Comparison of ENCODE assay signal across 9 mouse cellular contexts in the genomic region with DNA sequence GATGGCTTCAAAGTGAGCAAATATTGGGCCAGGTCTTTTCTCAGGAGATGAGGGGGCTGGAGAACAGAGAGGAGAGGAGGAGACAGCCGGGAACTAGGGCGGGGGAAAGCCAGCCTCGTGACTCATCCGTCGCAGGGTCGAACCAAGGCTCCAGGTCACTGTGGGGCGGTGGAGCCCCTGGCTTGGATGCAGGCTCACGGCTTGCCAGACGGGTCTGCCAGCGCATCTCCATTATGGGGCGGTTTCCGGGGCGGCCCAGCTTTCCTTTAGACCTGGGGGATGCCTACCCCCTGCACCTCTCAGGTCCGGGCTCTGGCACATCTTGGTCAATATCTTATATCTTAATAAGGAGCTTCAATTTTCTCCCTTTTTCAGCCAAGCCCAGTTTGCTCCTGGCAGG. TPM values are rescaled to one million over a fixed set of nuclear protein-coding genes. Genes with fewer than 3 reads are reported as not detected.
DNase-seq lines count a peak whose midpoint lies in the region; ATAC-seq and TF ChIP-seq lines count a peak whose summit lies in the region.
"Had no signal": no experiment of that assay in that cellular context is flagged by ENCODE, and none has a peak within 500 bp of the region (broad histone marks: within the 10 kb centered on the region; RNA-seq: fewer than 3 reads in every experiment).

No protein-coding gene starts in this region.

- peak; percentile 39 for DNase-seq in hindbrain, embryonic 10.5 days (ENCODE audit: low spot score)
- DNase-seq in limb, embryonic 10.5 days (ENCODE audit: low spot score): peak; percentile 48
- DNase-seq in spleen, postnatal 4 days (ENCODE audit: low spot score in 2 of 2): no peak
- DNase-seq in kidney, adult 2 months: no peak
- no peak for DNase-seq in thymus, postnatal 25 days
- DNase-seq: kidney, adult 18-20 months had no signal

- TF ChIP-seq POLR2A in kidney, adult 2 months (IDR thresholded peaks at IDR 0.05; ENCODE audit: low read depth, low read length): no peak

- no peaks in the 10 kb centered on the region for H3K36me3 ChIP-seq in hindbrain, embryonic 10.5 days
- H3K36me3 ChIP-seq in hindbrain, embryonic 13.5 days: no peaks in the 10 kb centered on the region
- peaks cover 27% of the 10 kb centered on the region for H3K36me3 ChIP-seq in E14TG2a.4 (ENCODE audit: insufficient read depth, low read length)
- no peaks in the 10 kb centered on the region for H3K36me3 ChIP-seq in embryonic facial prominence, embryonic 12.5 days
- H3K36me3 ChIP-seq in limb, embryonic 10.5 days: peaks cover 7% of the 10 kb centered on the region
- no peaks in the 10 kb centered on the region for H3K36me3 ChIP-seq in kidney, adult 2 months (ENCODE audit: control insufficient read depth, insufficient read depth, low read length)

- WGBS in hindbrain, embryonic 10.5 days: 7% methylated on average over 14 of the region's 14 CpGs
- WGBS in hindbrain, embryonic 13.5 days: 8% methylated on average over 14 of the region's 14 CpGs
- WGBS in embryonic facial prominence, embryonic 12.5 days: 7% methylated on average over 14 of the region's 14 CpGs
- 5% methylated on average over 14 of the region's 14 CpGs for WGBS in limb, embryonic 10.5 days
- 51% methylated on average over 14 of the region's 14 CpGs for WGBS in kidney, adult 2 months

- H3K4me2 ChIP-seq in hindbrain, embryonic 13.5 days: no peak overlapping the region
- peak overlapping the region; percentile 95; the same call in 1 of the 2 replicates for H3K4me2 ChIP-seq in embryonic facial prominence, embryonic 12.5 days (replicated peaks)

- H3K4me3 ChIP-seq in hindbrain, embryonic 10.5 days: peak overlapping the region; percentile 59; the same call in 1 of the 2 replicates
- no peak overlapping the region for H3K4me3 ChIP-seq in hindbrain, embryonic 13.5 days
- H3K4me3 ChIP-seq in E14TG2a.4 (replicated peaks; ENCODE audit: low read length): peak overlapping the region; percentile 90
- no peak overlapping the region for H3K4me3 ChIP-seq in embryonic facial prominence, embryonic 12.5 days
- peak overlapping the region; percentile 26; the same call in 1 of the 2 replicates for H3K4me3 ChIP-seq in limb, embryonic 10.5 days
- H3K4me3 ChIP-seq in kidney, adult 2 months (ENCODE audit: insufficient read depth, low read depth, low read length): no peak overlapping the region

- H3K4me1 ChIP-seq in hindbrain, embryonic 10.5 days (replicated peaks): peaks cover 27% of the 10 kb centered on the region
- peaks cover 17% of the 10 kb centered on the region for H3K4me1 ChIP-seq in hindbrain, embryonic 13.5 days (replicated peaks)
- peaks cover 52% of the 10 kb centered on the region for H3K4me1 ChIP-seq in E14TG2a.4 (replicated peaks; ENCODE audit: low read depth, low read length)
- H3K4me1 ChIP-seq in embryonic facial prominence, embryonic 12.5 days: peaks cover 12% of the 10 kb centered on the region
- H3K4me1 ChIP-seq in limb, embryonic 10.5 days: peaks cover 21% of the 10 kb centered on the region
- no peaks in the 10 kb centered on the region for H3K4me1 ChIP-seq in kidney, adult 2 months (ENCODE audit: control insufficient read depth, insufficient read depth, low read length)

- ATAC-seq in hindbrain, embryonic 13.5 days (ENCODE audit: low FRiP score): no peak
- no peak for ATAC-seq in embryonic facial prominence, embryonic 12.5 days (ENCODE audit: insufficient number of reproducible peaks, insufficient read depth, low FRiP score, low TSS enrichment)

- no peak overlapping the region for H3K27ac ChIP-seq in hindbrain, embryonic 10.5 days
- no peak overlapping the region for H3K27ac ChIP-seq in hindbrain, embryonic 13.5 days
- no peak overlapping the region for H3K27ac ChIP-seq in embryonic facial prominence, embryonic 12.5 days
- no peak overlapping the region for H3K27ac ChIP-seq in limb, embryonic 10.5 days
- H3K27ac ChIP-seq in kidney, adult 2 months (ENCODE audit: insufficient read depth, low read depth, low read length): no peak overlapping the region

- H3K9ac ChIP-seq in hindbrain, embryonic 13.5 days: no peak overlapping the region
- no peak overlapping the region for H3K9ac ChIP-seq in embryonic facial prominence, embryonic 12.5 days

- peaks cover 5% of the 10 kb centered on the region; the same call in 1 of the 2 replicates for H3K9me3 ChIP-seq in hindbrain, embryonic 10.5 days
- H3K9me3 ChIP-seq in hindbrain, embryonic 13.5 days: no peaks in the 10 kb centered on the region
- H3K9me3 ChIP-seq in E14TG2a.4 (ENCODE audit: low read length): no peaks in the 10 kb centered on the region
- no peaks in the 10 kb centered on the region for H3K9me3 ChIP-seq in embryonic facial prominence, embryonic 12.5 days
- no peaks in the 10 kb centered on the region for H3K9me3 ChIP-seq in limb, embryonic 10.5 days (replicated peaks)

- peaks cover 24% of the 10 kb centered on the region for H3K27me3 ChIP-seq in hindbrain, embryonic 10.5 days (ENCODE audit: insufficient read depth, poor library complexity, severe bottlenecking)
- H3K27me3 ChIP-seq in hindbrain, embryonic 13.5 days: peaks cover 27% of the 10 kb centered on the region
- H3K27me3 ChIP-seq in E14TG2a.4 (ENCODE audit: insufficient read depth, low read length): peaks cover 17% of the 10 kb centered on the region
- H3K27me3 ChIP-seq in embryonic facial prominence, embryonic 12.5 days: no peaks in the 10 kb centered on the region
- H3K27me3 ChIP-seq in limb, embryonic 10.5 days (ENCODE audit: low read depth, poor library complexity, severe bottlenecking): no peaks in the 10 kb centered on the region
- no peaks in the 10 kb centered on the region for H3K27me3 ChIP-seq in kidney, adult 2 months (replicated peaks; ENCODE audit: control insufficient read depth, insufficient read depth, low read length)

- TF ChIP-seq CTCF in E14TG2a.4 (conservative IDR thresholded peaks at IDR 0.05; ENCODE audit: low read length): no peak
- TF ChIP-seq CTCF in kidney, adult 2 months (conservative IDR thresholded peaks at IDR 0.05; ENCODE audit: insufficient read depth, insufficient read length, low read depth, low read length): no peak

RNA-seq across cellular contexts. Expression of a gene that starts 0.8 kb away (rescaled TPM):
- polyA plus RNA-seq in hindbrain, embryonic 10.5 days (2016; fragmentation: Nextera tagmentation; extraction: Ambion mirVana): 16.0 and 22.1 TPM in 2 replicates
- 5.3 and 5.5 TPM in 2 replicates for polyA plus RNA-seq in hindbrain, embryonic 13.5 days (2015; fragmentation: Nextera tagmentation; extraction: Ambion mirVana)
- 25.3 and 27.5 TPM in 2 replicates for polyA plus RNA-seq in embryonic facial prominence, embryonic 12.5 days (2016; fragmentation: Nextera tagmentation; extraction: Ambion mirVana)
- polyA plus RNA-seq in limb, embryonic 10.5 days (2016; fragmentation: Nextera tagmentation; extraction: Ambion mirVana): 39.2 and 43.3 TPM in 2 replicates
- polyA plus RNA-seq in kidney, adult 2 months (2012; rRNA removed): 7.1 and 7.9 TPM in 2 replicates

RNA-seq across cellular contexts. Expression of a gene that starts 53.4 kb away (rescaled TPM):
- 26.5 and 34.0 TPM in 2 replicates for polyA plus RNA-seq in hindbrain, embryonic 10.5 days (2016; fragmentation: Nextera tagmentation; extraction: Ambion mirVana)
- polyA plus RNA-seq in hindbrain, embryonic 13.5 days (2015; fragmentation: Nextera tagmentation; extraction: Ambion mirVana): 54.0 TPM in 2 replicates
- 39.3 and 46.2 TPM in 2 replicates for polyA plus RNA-seq in embryonic facial prominence, embryonic 12.5 days (2016; fragmentation: Nextera tagmentation; extraction: Ambion mirVana)
- 22.4 and 31.1 TPM in 2 replicates for polyA plus RNA-seq in limb, embryonic 10.5 days (2016; fragmentation: Nextera tagmentation; extraction: Ambion mirVana)
- polyA plus RNA-seq in kidney, adult 2 months (2012; rRNA removed): 20.0 and 23.0 TPM in 2 replicates

Comparison
In these comparisons a context has a peak if more than half of its experiments do, and no peak if none do; other contexts are left out.
1. H3K4me3 ChIP-seq: peak in hindbrain, embryonic 10.5 days (single experiment), E14TG2a.4 (single experiment) and limb, embryonic 10.5 days (single experiment); none in hindbrain, embryonic 13.5 days (single experiment), embryonic facial prominence, embryonic 12.5 days (single experiment) and kidney, adult 2 months (single experiment).
2. DNase-seq: peak in hindbrain, embryonic 10.5 days (single experiment) and limb, embryonic 10.5 days (single experiment); none in spleen, postnatal 4 days (0 of 2), kidney, adult 2 months (single experiment) and thymus, postnatal 25 days (single experiment).